Mouse (Mus musculus): Measurements from ENCODE around the gene Fscn3. TPM values are rescaled to one million over a fixed set of nuclear protein-coding genes. Genes with fewer than 3 reads are reported as not detected.
A peak's percentile ranks its signal among the peaks of the same experiment; 100 is the strongest.

The Fscn3 gene
- total RNA-seq, 2 experiments from 2014 or later: 0.14 TPM; not detected in 1

GRCm38 (mm10) chr6:28479865-28480751 is 52.5 kb downstream of the Fscn3 start:
- DNase-seq: peak; percentile 98
- intact Hi-C loops (cut with DNase I): loop anchor here (5.0 kb wide), 2 partner anchors 53 to 218 kb away; partner anchors contain the start of genes Fscn3 and Gcc1

DNA sequence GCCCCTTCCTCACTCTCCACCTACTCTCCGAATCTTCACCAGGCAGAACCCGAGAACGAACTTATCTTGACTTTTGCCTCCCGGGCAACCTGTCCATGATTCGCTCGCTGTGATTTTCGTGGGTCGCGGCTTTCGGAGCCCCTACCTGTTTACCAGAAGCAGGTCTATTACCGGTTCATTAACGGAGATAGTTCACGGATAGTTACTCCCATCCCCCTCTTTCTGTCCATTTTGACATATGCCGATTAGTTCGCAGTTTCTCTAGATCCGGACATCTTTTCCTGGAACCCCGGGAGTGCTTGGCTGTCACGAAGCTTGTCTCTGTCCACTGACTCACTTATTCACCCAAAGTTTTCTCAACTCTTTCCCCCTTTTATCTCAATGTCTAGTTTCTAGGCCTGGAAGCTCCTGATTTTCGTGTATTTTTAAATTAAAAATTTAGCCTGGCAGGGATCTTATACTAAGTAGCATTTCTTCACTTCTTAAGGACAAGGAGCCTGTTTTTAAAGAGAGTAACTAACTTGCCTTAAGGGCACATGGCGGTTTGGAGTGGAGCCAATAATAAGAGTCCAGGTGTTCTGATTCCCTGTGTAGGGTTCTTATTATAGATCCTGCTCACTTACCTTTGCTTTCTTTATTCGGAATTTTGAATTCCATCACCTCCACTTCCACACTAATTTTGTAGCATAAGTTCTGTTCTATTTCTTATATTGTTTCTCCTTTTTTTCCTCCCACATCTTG is 53.3 kb downstream of the Fscn3 start:
- no peak for DNase-seq
- intact Hi-C loops (cut with DNase I): no loop called here

GRCm38 (mm10) chr6:28482711-28483315 is 55.2 kb downstream of the Fscn3 start:
- no peak for DNase-seq
- intact Hi-C loops (cut with DNase I): no loop called here

GRCm38 (mm10) chr6:28486008-28486407 is 58.4 kb downstream of the Fscn3 start:
- peak; percentile 37 to 63 for DNase-seq
- intact Hi-C loops (cut with DNase I): no loop called here

DNA sequence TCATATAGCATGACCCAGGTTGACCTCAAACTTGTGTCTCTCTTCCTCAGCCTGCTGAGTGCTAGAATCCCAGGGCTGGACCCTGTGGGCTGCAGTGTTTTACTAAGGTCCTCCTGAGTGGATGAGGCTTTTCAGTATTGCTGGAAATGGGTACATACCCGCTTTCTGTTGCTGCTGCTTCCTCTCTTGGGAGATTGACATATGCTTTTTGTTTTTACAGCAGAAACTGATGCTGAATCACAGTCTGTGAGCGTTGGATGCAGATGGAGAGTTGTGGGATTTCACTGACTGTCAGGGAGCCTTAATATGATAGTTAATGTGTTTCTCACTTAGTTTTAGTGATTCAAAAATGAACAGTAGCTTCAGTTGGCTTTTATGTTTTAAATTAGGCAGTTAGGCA is 58.9 kb downstream of the Fscn3 start:
- DNase-seq: no peak
- intact Hi-C loops (cut with DNase I): no loop called here

GRCm38 (mm10) chr6:28486905-28487304 is 59.3 kb downstream of the Fscn3 start:
- intact Hi-C loops (cut with DNase I): no loop called here
- DNase-seq: no peak

Other genes starting within 250 kb of the Fscn3 start
- gene Zfp800, start 29.8 kb upstream of the Fscn3 start, total RNA-seq (2021): 10 to 100 TPM; 11.4 to 13.5 TPM
- 100 to 1,000 TPM; 172 to 176 TPM for gene Arf5, start 4.2 kb upstream of the Fscn3 start, total RNA-seq (2021)
- gene Gcc1, start 601 bp downstream of the Fscn3 start, total RNA-seq (2021): 1 to 10 TPM; 8.1 to 9.0 TPM
- gene Pax4, start 21.6 kb downstream of the Fscn3 start, total RNA-seq (2021): not detected
- 10 to 100 TPM; 78.9 to 82.1 TPM for gene Snd1, start 47.4 kb downstream of the Fscn3 start, total RNA-seq (2021)

All from heart, postnatal 14 days (tissue).